Mouse (Mus musculus) monocyte, adult 2 months (primary cell): Measurements from ENCODE around the gene Neurog1.

Experiments used
- DNase-seq, 2 experiments: peaks; one replicate each; pipeline ENCODE4 v3.0.0; 2022; ENCODE audit warnings: low spot score in 2 of 2, low read depth in 1 of 2

Neurog1 gene

GRCm38 (mm10) chr13:56221129-56221910, 30.6 kb downstream of the Neurog1 start:
- no peak for DNase-seq

GRCm38 (mm10) chr13:56219254-56219653, 32.7 kb downstream of the Neurog1 start:
- no peak for DNase-seq

GRCm38 (mm10) chr13:56216090-56216489, 35.9 kb downstream of the Neurog1 start:
- no peak for DNase-seq

- no peak for DNase-seq
These were observed 37.3 kb downstream of the Neurog1 start for GRCm38 (mm10) chr13:56214633-56215032.

GRCm38 (mm10) chr13:56209067-56209411, 42.9 kb downstream of the Neurog1 start:
- no peak for DNase-seq

GRCm38 (mm10) chr13:56208225-56209066, 43.5 kb downstream of the Neurog1 start:
- DNase-seq, result no peak
